Mouse (Mus musculus) lung, adult 2 months (tissue): ENCODE data around the gene AC161166.1.

Experiments
- CTCF ChIP-seq: fragments of 200-500 bp; IDR thresholded peaks from 2 replicates; pipeline ENCODE4 v1.5.1; 2011; ENCODE audit warnings: mild to moderate bottlenecking, low read length, control low read depth; ENCODE audit not compliant: insufficient read depth
- POLR2A ChIP-seq: fragments of 200-500 bp; IDR thresholded peaks from 2 replicates; pipeline ENCODE4 v1.6.1; 2011; ENCODE audit warnings: low read depth, mild to moderate bottlenecking, control low read depth, low read length, borderline replicate concordance; ENCODE audit errors: extremely low read depth

DNA sequence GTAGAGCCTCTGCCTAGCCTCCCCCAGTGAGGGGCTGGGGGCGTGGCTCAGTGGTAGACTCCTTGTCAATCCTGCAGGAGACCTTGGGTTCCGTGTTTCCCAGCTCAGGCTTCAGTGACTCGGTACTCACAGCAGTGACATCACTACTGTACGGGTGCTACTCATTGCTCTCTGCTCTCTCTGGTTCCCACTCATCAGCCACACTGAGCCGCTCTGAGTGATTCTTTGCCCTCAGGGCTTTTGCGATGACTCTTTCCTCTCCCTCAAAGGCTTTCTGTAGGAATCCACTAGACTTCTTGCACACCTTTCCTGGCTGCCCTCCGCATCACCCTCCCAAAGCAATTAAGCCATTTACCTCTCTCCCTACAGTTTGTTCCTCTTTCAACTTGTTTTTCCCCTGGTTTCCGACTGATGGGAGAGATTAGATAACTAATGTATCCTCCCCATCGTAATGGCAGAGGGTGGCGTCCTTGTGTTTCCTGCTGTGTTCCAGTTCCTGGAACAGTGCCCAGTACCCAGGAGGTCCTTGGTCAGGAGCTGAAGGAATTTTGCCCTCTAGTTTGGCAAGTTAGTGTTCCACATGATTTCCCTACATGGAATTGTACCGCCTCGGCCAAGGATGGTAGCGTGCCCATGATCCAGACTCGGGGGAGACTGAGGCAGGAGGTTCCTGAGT lies 50.7 kb downstream of the AC161166.1 start:
- TF ChIP-seq CTCF (no peak), POLR2A (no peak)
